ENCODE assay signal across 12 mouse cellular contexts in the genomic region with DNA sequence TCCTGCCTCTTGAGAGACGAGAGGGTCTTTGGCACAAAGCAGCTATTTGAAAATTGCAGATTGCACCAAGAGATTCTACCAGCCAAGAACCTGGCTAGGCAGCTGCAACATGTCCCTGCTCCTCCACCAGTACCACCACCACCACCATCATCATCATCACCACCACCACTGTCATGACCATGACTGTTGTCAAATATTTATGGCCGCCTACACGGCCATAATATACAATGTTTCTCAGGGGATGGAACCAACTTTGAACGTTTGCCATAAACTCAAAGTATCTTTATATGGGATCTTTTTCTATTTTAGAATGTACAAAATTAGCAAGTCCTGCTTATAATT.
A peak's percentile ranks its signal among the peaks of the same experiment; 100 is the strongest.
DNase-seq lines count a peak whose midpoint lies in the region; ATAC-seq and TF ChIP-seq lines count a peak whose summit lies in the region.
"Had no signal": no experiment of that assay in that cellular context is flagged by ENCODE, and none has a peak within 500 bp of the region (broad histone marks: within the 10 kb centered on the region; RNA-seq: fewer than 3 reads in every experiment).

No protein-coding gene starts in this region.

- H3K27me3 ChIP-seq in forebrain, embryonic 12.5 days, result no peaks in the 10 kb centered on the region
- H3K27me3 ChIP-seq in forebrain, embryonic 13.5 days, result no peaks in the 10 kb centered on the region
- H3K27me3 ChIP-seq in kidney, embryonic 14.5 days (ENCODE audit: control insufficient read depth, insufficient read depth, low read length), result no peaks in the 10 kb centered on the region
- H3K27me3 ChIP-seq in limb, embryonic 12.5 days, result no peaks in the 10 kb centered on the region

- no peak overlapping the region for H3K4me2 ChIP-seq in forebrain, embryonic 12.5 days
- H3K4me2 ChIP-seq in forebrain, embryonic 13.5 days, result no peak overlapping the region
- H3K4me2 ChIP-seq in kidney, embryonic 14.5 days (replicated peaks; ENCODE audit: low read depth, low read length), result no peak overlapping the region
- H3K4me2 ChIP-seq in limb, embryonic 12.5 days, result no peak overlapping the region
- H3K4me2 ChIP-seq: liver, embryonic 11.5 days had no signal

- no peak for ATAC-seq in forebrain, embryonic 12.5 days (ENCODE audit: low FRiP score)
- no peak for ATAC-seq in forebrain, embryonic 13.5 days
- ATAC-seq in kidney, embryonic 14.5 days (ENCODE audit: low FRiP score, low TSS enrichment), result no peak
- no peak for ATAC-seq in limb, embryonic 12.5 days (ENCODE audit: insufficient number of reproducible peaks, insufficient read depth, low FRiP score, low TSS enrichment, low read depth)
- ATAC-seq: inflammation-experienced regulatory T-cells, adult 6 months had no signal

- no peak for TF ChIP-seq CTCF in embryonic fibroblast, embryonic 13.5 days (IDR thresholded peaks at IDR 0.05; ENCODE audit: borderline replicate concordance, insufficient read depth, low read length)

- H3K4me1 ChIP-seq in forebrain, embryonic 12.5 days, result peaks cover 22% of the 10 kb centered on the region
- peaks cover 23% of the 10 kb centered on the region for H3K4me1 ChIP-seq in forebrain, embryonic 13.5 days
- peaks cover 18% of the 10 kb centered on the region for H3K4me1 ChIP-seq in kidney, embryonic 14.5 days (ENCODE audit: control insufficient read depth, insufficient read depth, low read length)
- peaks cover 20% of the 10 kb centered on the region for H3K4me1 ChIP-seq in embryonic fibroblast, embryonic 13.5 days (ENCODE audit: control insufficient read depth, insufficient read depth, low read length)
- H3K4me1 ChIP-seq in limb, embryonic 12.5 days (replicated peaks), result peaks cover 28% of the 10 kb centered on the region

- no peak overlapping the region for H3K9ac ChIP-seq in forebrain, embryonic 12.5 days
- H3K9ac ChIP-seq in forebrain, embryonic 13.5 days, result no peak overlapping the region
- H3K9ac ChIP-seq in kidney, embryonic 14.5 days (ENCODE audit: low read depth, low read length), result no peak overlapping the region
- H3K9ac ChIP-seq in limb, embryonic 12.5 days (replicated peaks), result no peak overlapping the region

- 0 out of 2 replicates have a peak, but pooled peaks cover 2% of the 10 kb centered on the region for H3K36me3 ChIP-seq in forebrain, embryonic 12.5 days (replicated peaks)
- no peaks in the 10 kb centered on the region for H3K36me3 ChIP-seq in forebrain, embryonic 13.5 days (ENCODE audit: poor library complexity, severe bottlenecking)
- H3K36me3 ChIP-seq in kidney, embryonic 14.5 days (ENCODE audit: control insufficient read depth, insufficient read depth, low read length), result peaks cover 3% of the 10 kb centered on the region; the same call in 1 of the 2 replicates
- H3K36me3 ChIP-seq in limb, embryonic 12.5 days, result peaks cover 23% of the 10 kb centered on the region; the same call in 1 of the 2 replicates
- H3K36me3 ChIP-seq: G1E had no signal

- 0 out of 2 replicates have a peak overlapping the region, but pooled peaks have one; percentile 56 for H3K27ac ChIP-seq in forebrain, embryonic 12.5 days
- no peak overlapping the region for H3K27ac ChIP-seq in forebrain, embryonic 13.5 days
- peak overlapping the region; percentile 69; the same call in 1 of the 2 replicates for H3K27ac ChIP-seq in kidney, embryonic 14.5 days (ENCODE audit: low read depth, low read length)
- H3K27ac ChIP-seq in embryonic fibroblast, embryonic 13.5 days (ENCODE audit: insufficient read depth, low read length), result peak overlapping the region; percentile 80
- H3K27ac ChIP-seq in limb, embryonic 12.5 days, result peak overlapping the region; percentile 69

- H3K9me3 ChIP-seq in forebrain, embryonic 12.5 days, result no peaks in the 10 kb centered on the region
- no peaks in the 10 kb centered on the region for H3K9me3 ChIP-seq in forebrain, embryonic 13.5 days (replicated peaks)
- H3K9me3 ChIP-seq in kidney, embryonic 14.5 days (ENCODE audit: control insufficient read depth, low read length), result no peaks in the 10 kb centered on the region
- no peaks in the 10 kb centered on the region for H3K9me3 ChIP-seq in limb, embryonic 12.5 days
- H3K9me3 ChIP-seq: G1E had no signal

- 77% methylated on average over 4 of the region's 4 CpGs for WGBS in forebrain, embryonic 12.5 days
- WGBS in forebrain, embryonic 13.5 days, result 75% methylated on average over 4 of the region's 4 CpGs
- 64% methylated on average over 4 of the region's 4 CpGs for WGBS in kidney, embryonic 14.5 days
- 80% methylated on average over 4 of the region's 4 CpGs for WGBS in limb, embryonic 12.5 days

- no peak overlapping the region for H3K4me3 ChIP-seq in forebrain, embryonic 12.5 days (replicated peaks)
- H3K4me3 ChIP-seq in forebrain, embryonic 13.5 days, result no peak overlapping the region
- H3K4me3 ChIP-seq in kidney, embryonic 14.5 days (ENCODE audit: low read length), result no peak overlapping the region
- no peak overlapping the region for H3K4me3 ChIP-seq in embryonic fibroblast, embryonic 13.5 days (ENCODE audit: insufficient read depth, low read length)
- H3K4me3 ChIP-seq in limb, embryonic 12.5 days (replicated peaks), result no peak overlapping the region

- no peak for DNase-seq in kidney, postnatal 25 days
- DNase-seq in MN1 (ENCODE audit: low spot score), result no peak
- DNase-seq in testis, postnatal 10 days (ENCODE audit: low spot score), result no peak
- DNase-seq: thymus, postnatal 14 days had no signal

- TF ChIP-seq POLR2A in embryonic fibroblast, embryonic 13.5 days (IDR thresholded peaks at IDR 0.05; ENCODE audit: low read depth, low read length), result no peak
